Comparison of ENCODE assay signal across 8 mouse cellular contexts in the genomic region with DNA sequence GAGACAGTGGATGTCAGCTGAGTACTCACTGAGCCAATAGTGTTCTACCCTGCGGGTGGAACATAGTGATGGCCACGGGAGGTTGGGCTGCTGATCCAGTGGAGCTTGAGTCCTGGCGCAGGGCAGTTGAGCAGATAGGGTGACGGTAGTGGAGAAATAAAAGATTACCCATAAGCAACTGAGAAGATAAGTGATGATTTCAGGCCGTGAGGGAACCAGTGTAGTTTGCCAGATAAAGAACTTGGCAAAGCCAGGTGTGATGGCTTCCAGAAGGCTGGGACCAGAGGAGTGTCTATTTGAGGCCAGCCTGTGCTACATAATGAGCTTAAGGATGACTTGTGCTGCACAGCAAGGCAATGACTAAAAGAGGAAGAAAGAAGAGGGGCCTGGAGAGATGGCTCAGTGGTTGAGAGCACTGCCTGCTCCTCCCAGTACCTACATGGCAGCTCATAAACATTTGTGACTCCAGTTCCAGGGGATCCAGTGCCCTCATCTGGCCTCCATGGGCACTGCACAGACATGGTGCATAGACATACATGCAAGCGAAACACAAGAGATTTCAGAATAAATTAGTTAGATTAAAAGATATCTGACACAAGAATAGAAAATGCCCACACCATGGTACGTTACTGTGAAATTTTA. TPM values are rescaled to one million over a fixed set of nuclear protein-coding genes. Genes with fewer than 3 reads are reported as not detected.
A peak's percentile ranks its signal among the peaks of the same experiment; 100 is the strongest.
DNase-seq lines count a peak whose midpoint lies in the region; ATAC-seq and TF ChIP-seq lines count a peak whose summit lies in the region.
"Had no signal": no experiment of that assay in that cellular context is flagged by ENCODE, and none has a peak within 500 bp of the region (broad histone marks: within the 10 kb centered on the region; RNA-seq: fewer than 3 reads in every experiment).

No protein-coding gene starts in this region.

- no peak overlapping the region for H3K27ac ChIP-seq in hindbrain, postnatal 0 days
- no peak overlapping the region for H3K27ac ChIP-seq in liver, adult 2 months (replicated peaks; ENCODE audit: insufficient read depth, low read depth, low read length)
- H3K27ac ChIP-seq: heart, embryonic 15.5 days had no signal

- no peaks in the 10 kb centered on the region for H3K27me3 ChIP-seq in hindbrain, postnatal 0 days (ENCODE audit: insufficient read depth, low read length)
- H3K27me3 ChIP-seq in liver, adult 2 months (ENCODE audit: control insufficient read depth, insufficient read depth, low read length): no peaks in the 10 kb centered on the region
- H3K27me3 ChIP-seq: heart, embryonic 15.5 days had no signal

- DNase-seq in right cerebral cortex, adult 2 months (ENCODE audit: low spot score in 2 of 2): peak; percentile 53 to 70
- DNase-seq in right cerebral cortex, postnatal 25 days: no peak
- peak; percentile 53 for DNase-seq in adrenal gland, adult 2 months
- DNase-seq in embryo, embryonic 10 days (ENCODE audit: low spot score): peak; percentile 46
- DNase-seq in hindbrain, postnatal 0 days (ENCODE audit: low spot score): peak; percentile 73
- peak; percentile 31 for DNase-seq in liver, adult 2 months (ENCODE audit: extremely low read depth, low read depth, low spot score)
- peak; percentile 38 for DNase-seq in retina, postnatal 7 days (ENCODE audit: low read depth, low spot score)

- H3K4me1 ChIP-seq in hindbrain, postnatal 0 days (ENCODE audit: insufficient read depth, low read length): no peaks in the 10 kb centered on the region
- no peaks in the 10 kb centered on the region for H3K4me1 ChIP-seq in liver, adult 2 months (ENCODE audit: control insufficient read depth, insufficient read depth, low read length)
- H3K4me1 ChIP-seq: heart, embryonic 15.5 days had no signal

- WGBS in hindbrain, postnatal 0 days: 82% methylated on average over 7 of the region's 7 CpGs
- WGBS in liver, adult 2 months: 77% methylated on average over 7 of the region's 7 CpGs

- TF ChIP-seq POLR2A in liver, adult 2 months (IDR thresholded peaks at IDR 0.05; ENCODE audit: extremely low read depth, insufficient read depth, low read length): no peak

- H3K9me3 ChIP-seq in hindbrain, postnatal 0 days (ENCODE audit: low read length): no peaks in the 10 kb centered on the region
- H3K9me3 ChIP-seq: heart, embryonic 15.5 days had no signal

- H3K79me2 ChIP-seq in liver, adult 2 months (ENCODE audit: control insufficient read depth, insufficient read depth, low read length): no peaks in the 10 kb centered on the region

- H3K9ac ChIP-seq in hindbrain, postnatal 0 days (replicated peaks; ENCODE audit: low read length): no peak overlapping the region
- H3K9ac ChIP-seq in liver, adult 2 months (ENCODE audit: low read depth, low read length): no peak overlapping the region
- H3K9ac ChIP-seq: heart, embryonic 15.5 days had no signal

- no peak overlapping the region for H3K4me3 ChIP-seq in hindbrain, postnatal 0 days (ENCODE audit: low read length)
- H3K4me3 ChIP-seq in liver, adult 2 months (ENCODE audit: insufficient read depth, low read depth, low read length): no peak overlapping the region
- H3K4me3 ChIP-seq: heart, embryonic 15.5 days had no signal

- H3K4me2 ChIP-seq in hindbrain, postnatal 0 days (ENCODE audit: low read depth, low read length): no peak overlapping the region
- H3K4me2 ChIP-seq: heart, embryonic 15.5 days had no signal

- TF ChIP-seq CTCF in hindbrain, postnatal 0 days (IDR thresholded peaks at IDR 0.05; ENCODE audit: low read depth): peak; percentile 81
- TF ChIP-seq CTCF in liver, adult 2 months (IDR thresholded peaks at IDR 0.05; ENCODE audit: low read depth, low read length): peak; percentile 80

- peak; percentile 67; the same call in 1 of the 2 replicates for ATAC-seq in hindbrain, postnatal 0 days

- H3K36me3 ChIP-seq in hindbrain, postnatal 0 days (ENCODE audit: insufficient read depth, low read length): peaks cover 43% of the 10 kb centered on the region
- H3K36me3 ChIP-seq in liver, adult 2 months (ENCODE audit: control insufficient read depth, insufficient read depth, low read length): peaks cover 8% of the 10 kb centered on the region; the same call in 1 of the 2 replicates

RNA-seq across cellular contexts. Expression of gene Hectd4, which starts 46.8 kb away (rescaled TPM):
- 10 to 100 TPM; 14.5 to 22.7 TPM for total RNA-seq in adrenal gland, adult 2 months (2021)
- 14.3 and 16.1 TPM in 2 replicates for polyA plus RNA-seq in adrenal gland, adult 2 months (2012; rRNA removed)
- total RNA-seq in hindbrain, postnatal 0 days (2014; rRNA removed): 103 and 107 TPM in 2 replicates
- polyA plus RNA-seq in hindbrain, postnatal 0 days (2015; fragmentation: Nextera tagmentation; extraction: Ambion mirVana): 15.1 and 15.9 TPM in 2 replicates
- total RNA-seq in liver, adult 2 months (2014; rRNA removed): 9.7 and 10.0 TPM in 2 replicates
- polyA plus RNA-seq in liver, adult 2 months (2012; rRNA removed): 5.5 and 7.6 TPM in 2 replicates
